Mouse (Mus musculus): ENCODE data around the gene Setd1a.
"Not testable (repeated sequence)": the region's sequence is repeated elsewhere in the genome, so short reads cannot be mapped to it uniquely, and the experiment has no call there.

Gene Setd1a

DNA sequence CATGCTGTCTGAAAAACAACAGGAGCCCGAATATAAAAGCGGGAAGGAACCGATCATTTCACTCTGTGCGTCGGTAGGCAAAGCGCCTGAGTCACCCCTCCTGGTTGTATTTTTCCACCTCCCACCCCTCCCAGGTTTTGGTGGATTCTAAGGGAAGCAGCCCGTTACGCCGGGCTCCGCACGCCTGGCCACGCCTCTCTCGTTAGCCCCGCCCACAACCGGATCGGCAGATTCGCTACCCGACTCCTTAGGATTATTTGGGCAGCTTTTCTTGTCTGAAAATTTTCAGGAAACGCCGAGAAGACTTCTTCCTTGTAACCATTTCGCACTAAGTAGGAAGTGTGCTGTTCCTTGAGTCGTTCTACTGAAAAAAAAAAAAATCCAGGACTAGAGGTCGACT lies at the start of gene Setd1a:
Setd1a (plus strand) TSS at position 245 of the 400 bp plus-strand sequence.
- peak; percentile 93 to 97 for DNase-seq (ENCODE audit: inconsistent age in 2 of 2, low spot score in 1 of 2)

- DNase-seq (ENCODE audit: inconsistent age in 2 of 2, low spot score in 1 of 2) = no peak
Measured at GRCm38 (mm10) chr7:127727898-127728297, 48.6 kb upstream of the Setd1a start.

DNA sequence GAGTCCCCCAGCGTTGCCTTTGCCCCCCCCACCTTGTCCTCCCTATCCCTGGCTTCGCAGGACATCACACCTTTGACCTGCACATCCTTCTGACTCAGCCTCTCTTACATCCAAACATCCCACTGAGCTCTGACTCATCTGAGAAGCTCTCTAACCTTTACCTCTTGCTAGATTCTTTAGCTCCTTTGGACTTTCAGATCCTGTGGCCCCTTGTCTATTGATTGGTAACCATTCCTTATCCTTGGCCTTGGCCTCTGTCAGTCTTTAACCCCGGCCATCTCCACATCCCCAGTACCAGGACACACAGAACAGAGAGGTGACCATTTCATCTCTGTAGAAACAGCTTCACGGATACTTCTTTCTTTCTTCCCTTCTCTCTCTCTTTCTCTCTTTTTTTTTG lies 46.3 kb upstream of the Setd1a start:
- no peak for DNase-seq (ENCODE audit: inconsistent age in 2 of 2, low spot score in 1 of 2)

- not testable (repeated sequence) for DNase-seq (ENCODE audit: inconsistent age in 2 of 2, low spot score in 1 of 2)
Measured at GRCm38 (mm10) chr7:127732066-127732465, 44.4 kb upstream of the Setd1a start, which contains the start of gene Ctf2. Gene Ctf2, minus strand, starts transcription at chr7:127732166.

GRCm38 (mm10) chr7:127744366-127745045 lies 32.0 kb upstream of the Setd1a start, which contains the start of gene Fbxl19:
Gene Fbxl19, plus strand, starts transcription at chr7:127744543.
- DNase-seq (ENCODE audit: inconsistent age in 2 of 2, low spot score in 1 of 2) = peak; percentile 78 to 93

- DNase-seq (ENCODE audit: inconsistent age in 2 of 2, low spot score in 1 of 2) = peak; percentile 95 to 98
Measured at GRCm38 (mm10) chr7:127745251-127745651, 31.2 kb upstream of the Setd1a start.

GRCm38 (mm10) chr7:127745652-127746493 lies 30.6 kb upstream of the Setd1a start:
- DNase-seq (ENCODE audit: inconsistent age in 2 of 2, low spot score in 1 of 2) = peak; percentile 98 to 99

GRCm38 (mm10) chr7:127746494-127747491 lies 29.7 kb upstream of the Setd1a start:
- peak; percentile 71 to 78 for DNase-seq (ENCODE audit: inconsistent age in 2 of 2, low spot score in 1 of 2)

GRCm38 (mm10) chr7:127747559-127748234 lies 28.8 kb upstream of the Setd1a start:
- DNase-seq (ENCODE audit: inconsistent age in 2 of 2, low spot score in 1 of 2) = no peak

GRCm38 (mm10) chr7:127748235-127748560 lies 28.3 kb upstream of the Setd1a start:
- DNase-seq (ENCODE audit: inconsistent age in 2 of 2, low spot score in 1 of 2) = peak in 1 of 2 experiments; percentile 42

- DNase-seq (ENCODE audit: inconsistent age in 2 of 2, low spot score in 1 of 2) = no peak
Measured at GRCm38 (mm10) chr7:127750131-127751127, 26.0 kb upstream of the Setd1a start.

DNA sequence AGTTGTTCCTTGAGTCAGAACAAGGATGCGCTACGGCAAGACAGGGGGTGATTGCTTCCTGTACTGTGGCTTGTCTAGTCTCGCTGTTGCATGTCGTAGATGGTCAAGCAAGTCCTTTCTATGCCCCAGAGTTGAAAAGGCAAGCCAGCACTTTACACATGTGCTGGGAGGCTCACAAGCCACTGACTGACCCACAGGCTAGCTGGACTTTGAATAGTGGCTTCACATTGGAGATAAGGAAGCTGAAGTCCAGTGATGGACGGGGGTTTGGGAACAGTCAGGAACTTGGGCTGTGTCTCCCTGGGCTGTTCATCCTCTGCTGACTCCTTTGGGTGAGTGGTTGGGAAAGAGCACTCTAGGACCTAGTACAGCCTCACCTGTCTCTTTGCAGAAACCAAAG lies 24.9 kb upstream of the Setd1a start:
- DNase-seq (ENCODE audit: inconsistent age in 2 of 2, low spot score in 1 of 2) = no peak

GRCm38 (mm10) chr7:127752069-127752468 lies 24.4 kb upstream of the Setd1a start:
- peak in 1 of 2 experiments; percentile 25 for DNase-seq (ENCODE audit: inconsistent age in 2 of 2, low spot score in 1 of 2)

DNA sequence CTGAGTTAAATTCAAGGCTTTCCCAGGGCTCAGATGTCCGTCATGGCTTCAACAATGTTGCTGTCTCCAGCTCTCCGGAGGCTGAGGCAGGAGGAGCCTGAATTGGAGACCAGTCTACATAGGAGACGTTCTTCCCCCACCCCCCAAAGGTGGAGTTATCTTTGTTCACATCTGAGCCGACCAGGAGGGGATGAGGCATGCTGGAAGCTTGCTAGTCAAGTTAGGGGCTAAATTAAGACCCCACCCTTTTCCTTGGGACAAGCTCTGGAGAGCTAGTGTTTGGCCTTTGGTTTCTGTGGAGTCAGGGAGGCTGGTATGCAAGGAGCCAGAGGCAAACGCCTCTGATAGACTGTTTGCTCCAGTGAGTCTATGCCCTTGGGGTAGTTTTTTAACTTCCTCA lies 23.3 kb upstream of the Setd1a start:
- DNase-seq (ENCODE audit: inconsistent age in 2 of 2, low spot score in 1 of 2) = no peak

DNA sequence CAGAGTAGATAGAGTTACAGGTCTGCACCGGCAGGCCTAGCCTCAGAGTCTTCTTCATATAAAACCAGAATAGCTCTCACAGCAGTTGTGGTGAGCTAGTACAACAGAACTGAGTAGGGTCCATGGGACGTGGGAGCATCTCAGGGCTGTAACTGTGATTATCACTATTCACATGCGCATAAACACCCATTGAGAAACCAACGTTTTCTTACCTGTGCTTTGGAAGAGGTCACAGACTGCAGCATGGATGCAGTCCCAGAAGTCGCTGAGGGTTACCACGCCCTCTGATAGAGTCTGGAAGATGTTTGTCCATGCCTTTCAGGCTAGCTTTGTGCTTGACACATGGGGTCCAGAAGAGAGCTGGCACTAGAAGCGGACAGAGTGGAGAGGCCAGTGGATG lies 22.7 kb upstream of the Setd1a start:
- no peak for DNase-seq (ENCODE audit: inconsistent age in 2 of 2, low spot score in 1 of 2)

DNA sequence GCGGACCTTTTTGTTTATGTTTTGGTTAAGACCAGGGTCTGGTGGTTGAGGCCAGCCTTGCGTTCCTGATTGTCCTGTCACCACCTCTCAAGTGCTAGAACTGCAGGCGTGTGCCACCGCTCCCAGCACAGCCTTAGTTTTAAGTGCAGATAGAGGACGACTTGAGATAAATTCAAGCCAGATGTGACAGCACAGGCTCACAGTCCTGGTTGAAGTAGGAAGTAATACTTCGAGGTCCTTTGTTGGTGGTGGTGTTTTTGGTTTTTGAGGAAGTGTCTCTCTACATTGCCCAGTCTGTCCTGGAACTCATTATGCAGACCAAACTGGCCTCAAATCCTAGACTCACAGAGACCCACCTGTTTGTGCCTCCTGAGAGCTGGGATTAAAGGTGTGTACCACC lies 16.8 kb upstream of the Setd1a start:
- no peak for DNase-seq (ENCODE audit: inconsistent age in 2 of 2, low spot score in 1 of 2)

GRCm38 (mm10) chr7:127760478-127760877 lies 16.0 kb upstream of the Setd1a start:
- DNase-seq (ENCODE audit: inconsistent age in 2 of 2, low spot score in 1 of 2) = no peak

DNA sequence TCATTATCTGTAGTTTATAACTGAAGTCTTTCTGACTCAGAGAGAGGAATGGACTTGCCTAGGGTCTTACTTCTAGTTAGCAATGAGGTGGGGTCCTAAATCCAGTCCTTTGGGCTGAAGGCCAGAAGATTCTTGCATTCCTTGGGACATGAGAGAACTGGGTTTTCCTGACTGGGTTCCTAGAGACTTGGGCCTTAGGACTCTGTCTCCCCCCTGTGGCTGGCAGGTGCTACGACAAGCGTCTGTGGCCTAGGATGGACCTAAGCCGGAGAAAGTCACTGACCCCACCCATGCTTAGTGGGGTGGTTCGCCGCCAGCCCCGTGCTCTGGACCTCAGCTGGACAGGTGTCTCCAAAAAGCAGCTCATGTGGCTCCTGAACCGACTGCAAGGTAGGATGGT lies 15.4 kb upstream of the Setd1a start:
- peak; percentile 74 to 91 for DNase-seq (ENCODE audit: inconsistent age in 2 of 2, low spot score in 1 of 2)

DNA sequence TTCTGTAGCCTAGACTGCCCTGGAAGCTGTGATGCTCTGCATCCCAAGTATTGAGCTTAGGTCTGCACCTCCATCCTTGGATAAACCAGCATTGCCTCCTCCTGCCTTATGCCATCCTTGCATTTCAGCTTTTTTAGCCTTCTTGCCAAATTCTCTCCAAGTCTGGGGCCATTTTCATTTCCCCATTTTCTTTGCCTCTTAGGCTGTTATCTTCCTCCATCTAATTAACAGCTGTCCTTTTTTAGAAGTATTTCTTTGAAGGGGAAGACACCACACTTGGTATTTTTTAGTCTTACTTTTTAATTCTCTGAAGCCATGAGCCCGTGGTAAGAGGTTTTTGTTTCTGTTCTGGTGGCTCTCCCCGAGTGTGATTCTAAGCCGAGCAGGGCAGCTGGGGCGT lies 12.8 kb upstream of the Setd1a start:
- DNase-seq (ENCODE audit: inconsistent age in 2 of 2, low spot score in 1 of 2) = no peak
